Mouse (Mus musculus): ENCODE measurements around the gene Larp7. TPM values are rescaled to one million over a fixed set of nuclear protein-coding genes. Genes with fewer than 3 reads are reported as not detected.

Gene Larp7
- polyA plus RNA-seq, 1 experiment: 13.1 TPM

- no peak overlapping the region for H3K27ac ChIP-seq (ENCODE audit: insufficient read depth, low read length)
- no peak overlapping the region for H3K4me3 ChIP-seq (ENCODE audit: insufficient read depth, low read length)
- no peaks in the 10 kb centered on the region for H3K4me1 ChIP-seq (ENCODE audit: control insufficient read depth, insufficient read depth, low read length)
- TF ChIP-seq POLR2A (IDR thresholded peaks at IDR 0.05; ENCODE audit: extremely low read depth, insufficient read depth, low read length): no peak
- no peak for TF ChIP-seq CTCF (IDR thresholded peaks at IDR 0.05; ENCODE audit: extremely low read depth, insufficient read depth, low read length)
Observed at GRCm38 (mm10) chr3:127520300-127520699, 32.8 kb downstream of the Larp7 start.

- peaks cover 6% of the 10 kb centered on the region for H3K4me1 ChIP-seq (ENCODE audit: control insufficient read depth, insufficient read depth, low read length)
Observed at GRCm38 (mm10) chr3:127515251-127515650, 37.9 kb downstream of the Larp7 start.

DNA sequence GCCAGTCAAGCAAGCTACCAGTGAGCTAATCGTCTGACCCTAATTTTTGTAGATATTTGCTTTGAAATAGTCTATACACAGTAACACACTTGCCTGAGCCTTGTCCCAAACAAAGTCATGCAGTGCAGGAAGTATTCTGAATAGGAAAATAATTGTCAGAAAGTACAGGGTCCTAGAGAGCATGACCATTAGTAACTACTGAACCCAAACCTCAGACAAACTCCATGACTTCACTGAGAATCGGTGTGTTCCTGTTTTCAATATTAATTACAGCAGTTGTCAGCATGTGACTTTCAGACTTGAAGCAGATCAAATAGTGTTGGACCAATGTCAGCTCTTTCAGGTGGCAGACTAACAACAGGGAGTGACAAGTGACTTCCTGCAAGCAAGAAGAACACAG is 39.5 kb downstream of the Larp7 start:
- Histone ChIP-seq H3K4me1 (ENCODE audit: control insufficient read depth, insufficient read depth, low read length) (peaks cover 6% of the 10 kb centered on the region), H3K27ac (ENCODE audit: insufficient read depth, low read length) (no peak overlapping the region), H3K4me3 (ENCODE audit: insufficient read depth, low read length) (no peak overlapping the region)
- TF ChIP-seq POLR2A (IDR thresholded peaks at IDR 0.05; ENCODE audit: extremely low read depth, insufficient read depth, low read length): no peak
- TF ChIP-seq CTCF (IDR thresholded peaks at IDR 0.05; ENCODE audit: extremely low read depth, insufficient read depth, low read length): no peak

More at GRCm38 (mm10) chr3:127515251-127515650, 37.9 kb downstream of the Larp7 start:
- Histone ChIP-seq H3K27ac (ENCODE audit: insufficient read depth, low read length) (no peak overlapping the region), H3K4me3 (ENCODE audit: insufficient read depth, low read length) (no peak overlapping the region)
- TF ChIP-seq POLR2A (IDR thresholded peaks at IDR 0.05; ENCODE audit: extremely low read depth, insufficient read depth, low read length) (no peak), CTCF (IDR thresholded peaks at IDR 0.05; ENCODE audit: extremely low read depth, insufficient read depth, low read length) (no peak)

DNA sequence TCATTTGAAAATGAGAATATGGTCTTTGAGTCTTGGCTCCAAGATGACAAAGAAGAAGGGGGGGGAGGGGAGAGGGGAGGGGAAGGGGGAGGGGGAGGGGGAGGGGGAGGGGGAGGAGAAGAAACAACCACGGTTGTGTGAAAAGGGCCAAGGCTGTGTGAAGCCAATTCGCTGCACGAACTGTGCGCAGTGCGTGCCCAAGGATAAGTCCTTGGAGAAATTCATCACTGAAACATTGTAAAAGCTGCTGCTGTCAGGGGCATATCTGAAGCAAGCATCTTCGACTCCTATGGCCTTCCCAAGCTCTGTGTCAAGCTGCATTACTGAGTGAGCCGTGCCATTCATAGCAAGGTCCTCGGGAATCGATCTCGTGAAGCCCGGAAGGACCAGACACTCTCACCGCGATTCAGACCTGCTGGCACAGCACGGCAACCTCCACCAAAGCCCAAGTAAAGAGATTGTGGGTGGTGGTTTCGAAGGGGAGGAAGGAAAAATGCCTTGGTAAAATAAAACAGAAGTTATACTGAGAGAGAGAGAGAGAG is 40.3 kb downstream of the Larp7 start:
- peaks cover 6% of the 10 kb centered on the region for H3K4me1 ChIP-seq (ENCODE audit: control insufficient read depth, insufficient read depth, low read length)
- no peak overlapping the region for H3K4me3 ChIP-seq (ENCODE audit: insufficient read depth, low read length)
- no peak overlapping the region for H3K27ac ChIP-seq (ENCODE audit: insufficient read depth, low read length)
- no peak for TF ChIP-seq CTCF (IDR thresholded peaks at IDR 0.05; ENCODE audit: extremely low read depth, insufficient read depth, low read length)
- TF ChIP-seq POLR2A (IDR thresholded peaks at IDR 0.05; ENCODE audit: extremely low read depth, insufficient read depth, low read length): no peak

- Histone ChIP-seq H3K27ac (ENCODE audit: insufficient read depth, low read length) (no peak overlapping the region), H3K4me3 (ENCODE audit: insufficient read depth, low read length) (no peak overlapping the region), H3K4me1 (ENCODE audit: control insufficient read depth, insufficient read depth, low read length) (peaks cover 6% of the 10 kb centered on the region)
- TF ChIP-seq POLR2A (IDR thresholded peaks at IDR 0.05; ENCODE audit: extremely low read depth, insufficient read depth, low read length) (no peak), CTCF (IDR thresholded peaks at IDR 0.05; ENCODE audit: extremely low read depth, insufficient read depth, low read length) (no peak)
Observed at GRCm38 (mm10) chr3:127511786-127512746, 41.1 kb downstream of the Larp7 start.

DNA sequence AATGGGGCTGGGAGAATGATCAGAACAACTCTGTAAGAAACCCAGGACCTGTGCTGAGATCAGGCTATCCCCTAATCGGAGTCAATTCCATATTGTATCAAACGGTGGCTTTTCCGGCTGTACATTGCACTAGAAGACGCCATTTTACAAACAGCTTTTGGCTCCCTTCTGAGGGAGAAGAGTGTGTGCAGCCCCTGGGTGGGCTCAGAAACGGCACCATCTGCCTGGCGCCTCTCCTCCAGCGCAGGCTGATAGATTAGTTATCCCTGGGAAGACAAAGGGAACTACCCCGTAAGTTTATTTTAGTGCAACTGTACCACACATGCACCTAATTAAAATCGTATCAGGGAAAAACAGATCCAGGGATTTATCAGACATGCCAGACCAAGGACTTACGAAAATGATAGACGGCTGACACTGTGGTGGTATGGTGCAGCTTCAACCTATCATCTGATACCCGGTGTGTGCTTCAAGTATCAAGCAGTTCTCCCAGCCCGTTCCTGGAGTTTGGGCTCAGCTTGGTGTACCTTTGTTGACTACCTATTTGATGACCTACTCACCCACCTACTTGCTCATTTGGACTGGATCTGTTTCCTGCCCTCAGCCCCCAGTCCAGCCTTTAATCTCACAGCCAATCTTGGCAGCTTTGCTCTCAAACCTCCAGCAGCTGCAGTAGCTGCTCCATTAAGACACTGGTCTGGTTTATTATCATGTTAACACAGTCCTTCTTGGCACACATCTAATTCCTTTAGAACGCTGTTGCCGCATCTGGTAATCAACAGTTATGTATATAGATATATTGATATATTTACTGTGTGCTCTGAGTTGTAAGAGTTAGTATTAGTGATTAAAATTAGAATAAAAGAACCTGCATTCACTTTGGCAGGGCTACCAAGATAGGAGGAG is 45.0 kb downstream of the Larp7 start:
- Histone ChIP-seq H3K4me3 (ENCODE audit: insufficient read depth, low read length) (no peak overlapping the region), H3K4me1 (ENCODE audit: control insufficient read depth, insufficient read depth, low read length) (peaks cover 6% of the 10 kb centered on the region), H3K27ac (ENCODE audit: insufficient read depth, low read length) (no peak overlapping the region)
- TF ChIP-seq CTCF (IDR thresholded peaks at IDR 0.05; ENCODE audit: extremely low read depth, insufficient read depth, low read length) (no peak), POLR2A (IDR thresholded peaks at IDR 0.05; ENCODE audit: extremely low read depth, insufficient read depth, low read length) (no peak)

DNA sequence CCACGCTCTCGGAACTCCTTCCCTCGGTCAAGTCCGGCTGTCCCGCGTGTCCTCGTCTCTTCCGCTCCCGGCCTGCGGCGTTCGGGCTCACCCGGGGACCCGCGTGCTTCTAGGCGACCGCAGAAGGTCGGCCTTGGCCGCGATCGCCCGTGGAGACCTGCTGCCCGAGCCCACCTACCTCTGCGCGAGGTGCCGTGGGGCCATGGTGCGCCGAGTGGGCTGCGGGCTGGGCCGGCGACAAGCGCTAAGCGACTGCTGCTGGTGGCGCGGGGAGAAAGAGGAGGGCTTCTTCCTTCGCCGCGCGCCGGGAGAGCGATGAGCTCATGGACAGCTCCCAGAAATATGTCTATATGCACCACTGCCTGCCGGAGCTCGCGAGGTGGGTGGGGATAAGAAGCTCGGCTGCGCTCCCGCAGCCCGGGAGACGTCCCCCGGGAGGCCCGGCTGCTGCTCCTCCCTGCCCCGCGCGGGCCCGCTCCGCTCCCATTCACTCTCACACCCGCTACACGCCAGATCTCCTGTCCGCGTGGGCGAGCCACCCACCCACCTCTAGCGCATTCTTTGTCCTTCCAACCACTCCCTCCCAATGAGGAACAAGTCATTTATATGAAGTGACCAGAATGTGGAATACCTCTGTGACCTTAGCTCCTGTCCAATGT is 54.3 kb downstream of the Larp7 start, which contains the start of gene Ank2:
TSS of gene Ank2 (minus strand) at position 609 of the 659 bp plus-strand sequence.
- peaks cover 2% of the 10 kb centered on the region; the same call in 1 of the 2 replicates for H3K4me1 ChIP-seq (ENCODE audit: control insufficient read depth, insufficient read depth, low read length)
- no peak for TF ChIP-seq CTCF (IDR thresholded peaks at IDR 0.05; ENCODE audit: extremely low read depth, insufficient read depth, low read length)
- peak; percentile 56; the same call in 1 of the 2 replicates for TF ChIP-seq POLR2A (IDR thresholded peaks at IDR 0.05; ENCODE audit: extremely low read depth, insufficient read depth, low read length)
- H3K27ac ChIP-seq (ENCODE audit: insufficient read depth, low read length): peak within 1 kb of the TSS; percentile 32; the same call in 1 of the 2 replicates

GRCm38 (mm10) chr3:127498197-127498741 is 54.9 kb downstream of the Larp7 start:
- Histone ChIP-seq H3K27ac (ENCODE audit: insufficient read depth, low read length) (0 out of 2 replicates have a peak overlapping the region, but pooled peaks have one; percentile 32), H3K4me3 (ENCODE audit: insufficient read depth, low read length) (peak overlapping the region; percentile 36), H3K4me1 (ENCODE audit: control insufficient read depth, insufficient read depth, low read length) (peaks cover 2% of the 10 kb centered on the region; the same call in 1 of the 2 replicates)
- TF ChIP-seq CTCF (IDR thresholded peaks at IDR 0.05; ENCODE audit: extremely low read depth, insufficient read depth, low read length) (no peak), POLR2A (IDR thresholded peaks at IDR 0.05; ENCODE audit: extremely low read depth, insufficient read depth, low read length) (peak; percentile 59; the same call in 1 of the 2 replicates)

More for the DNA sequence above, 54.3 kb downstream of the Larp7 start, which contains the start of gene Ank2:
- H3K4me3 ChIP-seq (ENCODE audit: insufficient read depth, low read length): peak within 1 kb of the TSS; percentile 36
